Mouse (Mus musculus) midbrain, embryonic 16.5 days (tissue): ENCODE measurements around the gene Tmprss11e. TPM values are rescaled to one million over a fixed set of nuclear protein-coding genes. Genes with fewer than 3 reads are reported as not detected.

ENCODE experiments used
- ATAC-seq: fragments of 200-750 bp; cut with Nextera tagmentation; 2 replicates; pipeline ENCODE4 v1.8.0; 2017; ENCODE audit warnings: moderate TSS enrichment
- H3K27ac ChIP-seq: fragments of 300-500 bp; sonication (generic); 2 replicates; pipeline ENCODE4 v1.5.1; 2014; ENCODE audit warnings: mild to moderate bottlenecking, low read length, mixed read lengths
- H3K27me3 ChIP-seq: fragments of 300-500 bp; sonication (generic); 2 replicates; pipeline ENCODE4 v1.6.1; 2014; ENCODE audit warnings: low read depth, low read length, mixed read lengths; ENCODE audit not compliant: control insufficient read depth, insufficient read depth
- H3K36me3 ChIP-seq: fragments of 300-500 bp; sonication (generic); 2 replicates; pipeline ENCODE4 v1.6.1; 2014; ENCODE audit warnings: mild to moderate bottlenecking, low read length, moderate library complexity, mixed read lengths; ENCODE audit not compliant: control insufficient read depth, insufficient read depth
- H3K4me1 ChIP-seq: fragments of 300-500 bp; sonication (generic); 2 replicates; pipeline ENCODE4 v1.6.1; 2014; ENCODE audit warnings: mild to moderate bottlenecking, low read length, mixed read lengths; ENCODE audit not compliant: control insufficient read depth, insufficient read depth
- H3K4me2 ChIP-seq: fragments of 300-500 bp; sonication (generic); 2 replicates; pipeline ENCODE4 v1.6.1; 2014; ENCODE audit warnings: mild to moderate bottlenecking, low read length, mixed read lengths
- H3K4me3 ChIP-seq: fragments of 300-500 bp; sonication (generic); 2 replicates; pipeline ENCODE4 v1.5.1; 2014; ENCODE audit warnings: low read depth, mild to moderate bottlenecking, low read length, moderate library complexity, mixed read lengths
- H3K9ac ChIP-seq: fragments of 300-500 bp; sonication (generic); 2 replicates; pipeline ENCODE4 v1.6.1; 2014; ENCODE audit warnings: low read depth, low read length, mixed read lengths
- H3K9me3 ChIP-seq: fragments of 300-500 bp; sonication (generic); replicated peaks from 2 replicates; pipeline ENCODE4 v1.6.1; 2014; ENCODE audit warnings: mild to moderate bottlenecking, low read length, mixed read lengths; ENCODE audit not compliant: control insufficient read depth, poor library complexity, severe bottlenecking
- WGBS: fragments of 180-500 bp; shearing (Covaris S2); extraction: QIAGEN DNeasy Blood & Tissue Kit; methylation state at CpG from one replicate; pipeline ENCODE4 v1.1.7; 2014; 5-methylcytosine and 5-hydroxymethylcytosine counted together
- polyA plus RNA-seq: library from polyadenylated mRNA; unstranded; fragments of >200 nt; fragmentation: Nextera tagmentation; extraction: Ambion mirVana; gene quantifications from 2 replicates; pipeline ENCODE4 v1.2.1, GENCODE M21; 2015

Gene Tmprss11e
- polyA plus RNA-seq, 1 experiment from 2014 or later, result not detected

GRCm38 (mm10) chr5:86771010-86771409 is 25.4 kb upstream of the Tmprss11e start:
- ATAC-seq, result no peak
- Histone ChIP-seq H3K4me2 (no peak overlapping the region), H3K27ac (no peak overlapping the region), H3K4me3 (no peak overlapping the region), H3K27me3 (no peaks in the 10 kb centered on the region), H3K36me3 (no peaks in the 10 kb centered on the region), H3K4me1 (no peaks in the 10 kb centered on the region), H3K9ac (no peak overlapping the region), H3K9me3 (no peaks in the 10 kb centered on the region)

- ATAC-seq, result no peak
- Histone ChIP-seq H3K9me3 (no peaks in the 10 kb centered on the region), H3K4me3 (no peak overlapping the region), H3K27ac (no peak overlapping the region), H3K4me2 (no peak overlapping the region), H3K27me3 (no peaks in the 10 kb centered on the region), H3K36me3 (no peaks in the 10 kb centered on the region), H3K9ac (no peak overlapping the region), H3K4me1 (no peaks in the 10 kb centered on the region)
- WGBS, result 33% methylated on average over 3 of the region's 3 CpGs
These were observed 23.5 kb upstream of the Tmprss11e start for GRCm38 (mm10) chr5:86769015-86769658.

- ATAC-seq, result no peak
- no peak overlapping the region for H3K27ac ChIP-seq
- H3K27me3 ChIP-seq, result no peaks in the 10 kb centered on the region
- H3K9me3 ChIP-seq, result no peaks in the 10 kb centered on the region
- 84% methylated on average over 3 of the region's 3 CpGs for WGBS
- no peaks in the 10 kb centered on the region for H3K36me3 ChIP-seq
- no peak overlapping the region for H3K4me2 ChIP-seq
- H3K4me3 ChIP-seq, result no peak overlapping the region
- H3K4me1 ChIP-seq, result no peaks in the 10 kb centered on the region
- no peak overlapping the region for H3K9ac ChIP-seq
These were observed 2.8 kb downstream of the Tmprss11e start for GRCm38 (mm10) chr5:86742796-86743195.

DNA sequence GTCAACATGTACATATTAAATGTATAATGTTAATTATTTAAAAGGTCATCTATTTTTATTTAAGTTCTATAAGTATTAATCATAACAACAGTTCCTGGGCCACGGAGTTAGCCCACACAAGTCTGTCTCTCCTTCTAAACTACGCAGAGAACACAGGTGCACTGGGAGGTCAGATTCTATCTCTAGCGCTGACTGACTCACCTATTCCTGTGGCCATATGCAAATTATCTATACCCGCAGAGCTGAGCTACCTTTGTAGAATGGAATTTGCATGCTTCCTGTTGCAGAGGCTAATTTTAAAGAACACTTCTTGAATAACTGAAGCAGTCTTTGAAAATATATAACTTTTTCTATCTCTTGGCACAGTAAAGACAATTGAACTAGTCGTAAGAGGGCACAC is 4.5 kb downstream of the Tmprss11e start:
- Histone ChIP-seq H3K4me1 (no peaks in the 10 kb centered on the region), H3K9me3 (no peaks in the 10 kb centered on the region), H3K4me3 (no peak overlapping the region), H3K36me3 (no peaks in the 10 kb centered on the region), H3K27ac (no peak overlapping the region), H3K27me3 (no peaks in the 10 kb centered on the region), H3K4me2 (no peak overlapping the region), H3K9ac (no peak overlapping the region)
- ATAC-seq, result no peak
- 87% methylated on average over 5 of the region's 5 CpGs for WGBS

DNA sequence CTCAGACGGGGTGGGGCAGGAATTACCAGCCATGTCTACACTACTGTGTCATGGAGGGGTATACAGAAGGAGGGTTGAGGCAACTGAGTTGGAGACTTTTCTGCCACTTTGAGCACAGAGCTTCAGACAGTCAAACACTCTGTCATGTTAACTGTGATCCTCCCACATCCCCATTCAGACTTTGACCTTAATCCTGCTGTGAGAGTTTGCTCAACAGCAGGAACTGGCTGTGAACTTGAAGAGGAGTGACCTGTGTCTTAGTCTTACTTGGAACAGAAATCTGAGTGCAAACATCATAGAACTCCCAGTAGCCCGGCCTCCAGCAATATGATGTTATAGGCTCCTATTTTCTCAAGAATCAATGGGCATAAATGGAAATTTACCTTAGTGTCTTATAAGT is 9.8 kb downstream of the Tmprss11e start:
- no peak for ATAC-seq
- H3K27ac ChIP-seq, result no peak overlapping the region
- H3K9ac ChIP-seq, result no peak overlapping the region
- H3K27me3 ChIP-seq, result no peaks in the 10 kb centered on the region
- no peak overlapping the region for H3K4me2 ChIP-seq
- no peak overlapping the region for H3K4me3 ChIP-seq
- WGBS, result 67% methylated on average over 2 of the region's 2 CpGs
- no peaks in the 10 kb centered on the region for H3K9me3 ChIP-seq
- no peaks in the 10 kb centered on the region for H3K4me1 ChIP-seq
- no peaks in the 10 kb centered on the region for H3K36me3 ChIP-seq

- no peaks in the 10 kb centered on the region for H3K36me3 ChIP-seq
- ATAC-seq, result no peak; the same call in 1 of the 2 replicates
- H3K9ac ChIP-seq, result no peak overlapping the region
- no peak overlapping the region for H3K27ac ChIP-seq
- 80% methylated on average over 4 of the region's 4 CpGs for WGBS
- no peak overlapping the region for H3K4me3 ChIP-seq
- no peaks in the 10 kb centered on the region for H3K9me3 ChIP-seq
- no peaks in the 10 kb centered on the region for H3K27me3 ChIP-seq
- H3K4me1 ChIP-seq, result no peaks in the 10 kb centered on the region
- H3K4me2 ChIP-seq, result no peak overlapping the region
These were observed 15.0 kb downstream of the Tmprss11e start for GRCm38 (mm10) chr5:86730587-86730986.

- no peak overlapping the region for H3K27ac ChIP-seq
- H3K9ac ChIP-seq, result no peak overlapping the region
- no peak overlapping the region for H3K4me3 ChIP-seq
- no peak overlapping the region for H3K4me2 ChIP-seq
- ATAC-seq, result no peak
- WGBS, result 72% methylated on average over 6 of the region's 6 CpGs
- no peaks in the 10 kb centered on the region for H3K9me3 ChIP-seq
- H3K36me3 ChIP-seq, result no peaks in the 10 kb centered on the region
- H3K27me3 ChIP-seq, result no peaks in the 10 kb centered on the region
- no peaks in the 10 kb centered on the region for H3K4me1 ChIP-seq
These were observed 17.0 kb downstream of the Tmprss11e start for GRCm38 (mm10) chr5:86728574-86728973.

GRCm38 (mm10) chr5:86727033-86727432 is 18.6 kb downstream of the Tmprss11e start:
- Histone ChIP-seq H3K9me3 (no peaks in the 10 kb centered on the region), H3K4me1 (no peaks in the 10 kb centered on the region), H3K4me2 (no peak overlapping the region), H3K27ac (no peak overlapping the region), H3K36me3 (no peaks in the 10 kb centered on the region), H3K9ac (no peak overlapping the region), H3K27me3 (no peaks in the 10 kb centered on the region), H3K4me3 (no peak overlapping the region)
- 84% methylated on average over 9 of the region's 9 CpGs for WGBS
- no peak for ATAC-seq

- Histone ChIP-seq H3K36me3 (no peaks in the 10 kb centered on the region), H3K4me1 (no peaks in the 10 kb centered on the region), H3K27me3 (no peaks in the 10 kb centered on the region), H3K27ac (no peak overlapping the region), H3K4me2 (no peak overlapping the region), H3K9me3 (no peaks in the 10 kb centered on the region), H3K9ac (no peak overlapping the region), H3K4me3 (no peak overlapping the region)
- no peak for ATAC-seq
These were observed 20.6 kb downstream of the Tmprss11e start for GRCm38 (mm10) chr5:86725021-86725420.
